Mouse (Mus musculus) embryo, embryonic 11 days (tissue): ENCODE data around the gene Abhd16a.
A peak's percentile ranks its signal among the peaks of the same experiment; 100 is the strongest.
"Not testable (repeated sequence)": the region's sequence is repeated elsewhere in the genome, so short reads cannot be mapped to it uniquely, and the experiment has no call there.

Source experiments
- DNase-seq: peaks from one replicate; pipeline ENCODE4 v3.0.0-alpha.2; 2015

Abhd16a gene

GRCm38 (mm10) chr17:35123287-35123686 lies 34.2 kb downstream of the Abhd16a start:
- not testable (repeated sequence) for DNase-seq

- not testable (repeated sequence) for DNase-seq
These were observed 35.3 kb downstream of the Abhd16a start for GRCm38 (mm10) chr17:35124261-35124896.

GRCm38 (mm10) chr17:35125081-35125480 lies 36.0 kb downstream of the Abhd16a start:
- no peak for DNase-seq

- no peak for DNase-seq
These were observed 36.5 kb downstream of the Abhd16a start for GRCm38 (mm10) chr17:35125578-35125977.

- peak; percentile 88 for DNase-seq
These were observed 37.1 kb downstream of the Abhd16a start, which contains the start of gene D17H6S53E for GRCm38 (mm10) chr17:35126206-35126611. D17H6S53E (plus strand) TSS chr17:35126373.

GRCm38 (mm10) chr17:35127017-35127416 lies 38.0 kb downstream of the Abhd16a start:
- no peak for DNase-seq

- DNase-seq, result no peak
These were observed 39.9 kb downstream of the Abhd16a start for GRCm38 (mm10) chr17:35128996-35129395.

- DNase-seq, result no peak
These were observed 42.0 kb downstream of the Abhd16a start for GRCm38 (mm10) chr17:35131038-35131437.

- no peak for DNase-seq
These were observed 42.6 kb downstream of the Abhd16a start, which contains the start of gene Apom for GRCm38 (mm10) chr17:35131500-35132173. Apom (minus strand) TSS chr17:35132050.

GRCm38 (mm10) chr17:35132174-35132560 lies 43.1 kb downstream of the Abhd16a start:
- DNase-seq, result no peak

GRCm38 (mm10) chr17:35133517-35133916 lies 44.5 kb downstream of the Abhd16a start:
- DNase-seq, result no peak

- DNase-seq, result peak; percentile 98
These were observed 45.9 kb downstream of the Abhd16a start, which contains the start of gene Bag6 for GRCm38 (mm10) chr17:35134801-35135590. Bag6 (plus strand) TSS chr17:35135178.

GRCm38 (mm10) chr17:35135591-35136320 lies 46.7 kb downstream of the Abhd16a start:
- DNase-seq, result peak; percentile 87

- DNase-seq, result no peak
These were observed 50.2 kb downstream of the Abhd16a start for GRCm38 (mm10) chr17:35139269-35139668.

GRCm38 (mm10) chr17:35140490-35140996 lies 51.5 kb downstream of the Abhd16a start:
- no peak for DNase-seq

- DNase-seq, result no peak
These were observed 52.9 kb downstream of the Abhd16a start for GRCm38 (mm10) chr17:35141971-35142370.

- no peak for DNase-seq
These were observed 57.1 kb downstream of the Abhd16a start for GRCm38 (mm10) chr17:35146139-35146538.

GRCm38 (mm10) chr17:35147348-35147747 lies 58.3 kb downstream of the Abhd16a start:
- DNase-seq, result no peak

- no peak for DNase-seq
These were observed 59.0 kb downstream of the Abhd16a start for GRCm38 (mm10) chr17:35147922-35148639.

- no peak for DNase-seq
These were observed 63.1 kb downstream of the Abhd16a start for GRCm38 (mm10) chr17:35152121-35152520.
